Mouse (Mus musculus) stomach, postnatal 0 days (tissue): ENCODE results near the gene Ecm2. TPM values are rescaled to one million over a fixed set of nuclear protein-coding genes. Genes with fewer than 3 reads are reported as not detected.
A peak's percentile ranks its signal among the peaks of the same experiment; 100 is the strongest.

Experiments used
- ATAC-seq: fragments of 200-750 bp; cut with Nextera tagmentation; 2 replicates; pipeline ENCODE4 v1.8.0; 2017; ENCODE audit not compliant: low FRiP score, low TSS enrichment
- DNase-seq: peaks from one replicate; pipeline ENCODE4 v3.0.0-alpha.2; 2016; ENCODE audit warnings: low spot score
- H3K27ac ChIP-seq: fragments of 300-500 bp; sonication (generic); replicated peaks from 2 replicates; pipeline ENCODE4 v1.5.1; 2014; ENCODE audit warnings: mild to moderate bottlenecking, control low read depth
- H3K27me3 ChIP-seq: fragments of 300-500 bp; sonication (generic); 2 replicates; pipeline ENCODE4 v1.6.1; 2014; ENCODE audit warnings: low read length; ENCODE audit not compliant: control insufficient read depth, insufficient read depth
- H3K36me3 ChIP-seq: fragments of 300-500 bp; sonication (generic); 2 replicates; pipeline ENCODE4 v1.6.1; 2014; ENCODE audit warnings: low read length, mixed read lengths; ENCODE audit not compliant: control insufficient read depth, insufficient read depth
- H3K4me1 ChIP-seq: fragments of 300-500 bp; sonication (generic); replicated peaks from 2 replicates; pipeline ENCODE4 v1.6.1; 2014; ENCODE audit warnings: antibody characterized with exemption; ENCODE audit not compliant: control insufficient read depth, insufficient read depth
- H3K4me2 ChIP-seq: fragments of 300-500 bp; sonication (generic); replicated peaks from 2 replicates; pipeline ENCODE4 v1.6.1; 2014; ENCODE audit warnings: low read depth, mild to moderate bottlenecking, control low read depth, moderate library complexity
- H3K4me3 ChIP-seq: fragments of 300-500 bp; sonication (generic); 2 replicates; pipeline ENCODE4 v1.5.1; 2014; ENCODE audit warnings: low read depth, low read length, control low read depth
- H3K9ac ChIP-seq: fragments of 300-500 bp; sonication (generic); 2 replicates; pipeline ENCODE4 v1.6.1; 2014; ENCODE audit warnings: mild to moderate bottlenecking, low read length, control low read depth, mixed read lengths
- H3K9me3 ChIP-seq: fragments of 300-500 bp; sonication (generic); 2 replicates; pipeline ENCODE4 v1.6.1; 2016; ENCODE audit warnings: low read length; ENCODE audit not compliant: control insufficient read depth
- CTCF ChIP-seq: IDR thresholded peaks from 2 replicates; pipeline ENCODE4 v1.5.1; 2016; ENCODE audit warnings: antibody characterized with exemption, low read depth, mild to moderate bottlenecking, moderate library complexity
- EP300 ChIP-seq: optimal IDR thresholded peaks from 2 replicates; pipeline ENCODE3; 2016; ENCODE audit warnings: antibody characterized with exemption
- WGBS: fragments of 180-500 bp; shearing (Covaris S2); extraction: QIAGEN DNeasy Blood & Tissue Kit; methylation state at CpG from one replicate; pipeline ENCODE4 v1.1.7; 2014; 5-methylcytosine and 5-hydroxymethylcytosine counted together
- polyA plus RNA-seq: library from polyadenylated mRNA; unstranded; fragments of >200 nt; fragmentation: Nextera tagmentation; extraction: Ambion mirVana; gene quantifications from 2 replicates; pipeline ENCODE4 v1.2.1, GENCODE M21; 2015

Gene Ecm2
- polyA plus RNA-seq, 1 experiment from 2014 or later = 2.0 TPM

GRCm38 (mm10) chr13:49472676-49473005 is 32.0 kb upstream of the Ecm2 start:
- TF ChIP-seq EP300 (no peak), CTCF (no peak)
- H3K4me3 ChIP-seq = no peak overlapping the region
- no peak overlapping the region for H3K4me2 ChIP-seq
- H3K36me3 ChIP-seq = no peaks in the 10 kb centered on the region
- H3K4me1 ChIP-seq = no peaks in the 10 kb centered on the region
- DNase-seq = no peak
- no peak for ATAC-seq
- H3K27ac ChIP-seq = peak overlapping the region; percentile 36; the same call in 1 of the 2 replicates
- H3K27me3 ChIP-seq = no peaks in the 10 kb centered on the region
- 85% methylated on average over 6 of the region's 6 CpGs for WGBS
- H3K9ac ChIP-seq = no peak overlapping the region
- no peaks in the 10 kb centered on the region for H3K9me3 ChIP-seq

GRCm38 (mm10) chr13:49477887-49478286 is 26.7 kb upstream of the Ecm2 start:
- Histone ChIP-seq H3K27me3 (no peaks in the 10 kb centered on the region), H3K27ac (peak overlapping the region; percentile 36), H3K4me1 (no peaks in the 10 kb centered on the region; the same call in 1 of the 2 replicates), H3K9ac (no peak overlapping the region), H3K4me3 (no peak overlapping the region), H3K4me2 (no peak overlapping the region), H3K36me3 (no peaks in the 10 kb centered on the region), H3K9me3 (no peaks in the 10 kb centered on the region)
- TF ChIP-seq EP300 = no peak
- TF ChIP-seq CTCF = no peak
- ATAC-seq (no peak), DNase-seq (no peak)
- 49% methylated on average over 3 of the region's 3 CpGs for WGBS

GRCm38 (mm10) chr13:49478851-49479374 is 25.7 kb upstream of the Ecm2 start:
- TF ChIP-seq CTCF = no peak
- no peak for TF ChIP-seq EP300

GRCm38 (mm10) chr13:49479399-49479798 is 25.2 kb upstream of the Ecm2 start:
- no peaks in the 10 kb centered on the region for H3K36me3 ChIP-seq
- no peak overlapping the region for H3K4me2 ChIP-seq
- H3K9me3 ChIP-seq = no peaks in the 10 kb centered on the region
- peak; percentile 29; the same call in 1 of the 2 replicates for ATAC-seq
- no peak for DNase-seq
- no peak overlapping the region for H3K9ac ChIP-seq
- H3K27ac ChIP-seq = peak overlapping the region; percentile 81
- no peaks in the 10 kb centered on the region; the same call in 1 of the 2 replicates for H3K4me1 ChIP-seq
- 53% methylated on average over 4 of the region's 4 CpGs for whole genome bisulfite sequencing
- H3K4me3 ChIP-seq = no peak overlapping the region
- no peaks in the 10 kb centered on the region for H3K27me3 ChIP-seq
- TF ChIP-seq EP300 = no peak
- no peak for TF ChIP-seq CTCF

More at GRCm38 (mm10) chr13:49478851-49479374, 25.7 kb upstream of the Ecm2 start:
- Histone ChIP-seq H3K27ac (peak overlapping the region; percentile 81), H3K36me3 (no peaks in the 10 kb centered on the region), H3K9ac (no peak overlapping the region), H3K27me3 (no peaks in the 10 kb centered on the region), H3K4me3 (no peak overlapping the region), H3K9me3 (no peaks in the 10 kb centered on the region), H3K4me2 (no peak overlapping the region), H3K4me1 (no peaks in the 10 kb centered on the region; the same call in 1 of the 2 replicates)
- DNase-seq (no peak), ATAC-seq (no peak)
- WGBS = 76% methylated on average over 6 of the region's 6 CpGs

- H3K4me3 ChIP-seq = no peak overlapping the region
- no peaks in the 10 kb centered on the region for H3K36me3 ChIP-seq
- 0 out of 2 replicates have a peak, but pooled peaks have one; percentile 4 for TF ChIP-seq CTCF
- TF ChIP-seq EP300 = peak; percentile 42
- H3K9ac ChIP-seq = no peak overlapping the region
- no peaks in the 10 kb centered on the region; the same call in 1 of the 2 replicates for H3K4me1 ChIP-seq
- 36% methylated on average over 2 of the region's 2 CpGs for WGBS
- H3K4me2 ChIP-seq = no peak overlapping the region
- ATAC-seq = peak; percentile 85; the same call in 1 of the 2 replicates
- peak overlapping the region; percentile 90; the same call in 1 of the 2 replicates for H3K27ac ChIP-seq
- DNase-seq = peak; percentile 59
- H3K9me3 ChIP-seq = no peaks in the 10 kb centered on the region
- no peaks in the 10 kb centered on the region for H3K27me3 ChIP-seq
Observed at GRCm38 (mm10) chr13:49480057-49480456, 24.6 kb upstream of the Ecm2 start.

- Histone ChIP-seq H3K27ac (peak overlapping the region; percentile 90), H3K4me1 (no peaks in the 10 kb centered on the region; the same call in 1 of the 2 replicates), H3K27me3 (no peaks in the 10 kb centered on the region), H3K4me2 (no peak overlapping the region), H3K36me3 (no peaks in the 10 kb centered on the region), H3K9ac (no peak overlapping the region), H3K4me3 (no peak overlapping the region), H3K9me3 (no peaks in the 10 kb centered on the region)
- ATAC-seq (peak; percentile 71; the same call in 1 of the 2 replicates), DNase-seq (no peak)
- TF ChIP-seq EP300 (no peak), CTCF (no peak)
- 40% methylated on average over 5 of the region's 5 CpGs for WGBS
Observed at GRCm38 (mm10) chr13:49480551-49480950, 24.1 kb upstream of the Ecm2 start.
